Mouse (Mus musculus) heart, postnatal 0 days (tissue): ENCODE measurements around the gene Abi3.

Experiments
- CTCF ChIP-seq: IDR thresholded peaks from 2 replicates; pipeline ENCODE4 v1.5.1; 2016; ENCODE audit warnings: antibody characterized with exemption, control low read depth, low read depth
- EP300 ChIP-seq: IDR thresholded peaks from 2 replicates; pipeline ENCODE4 v1.6.1; 2016; ENCODE audit warnings: antibody characterized with exemption, low read depth

GRCm38 (mm10) chr11:95808448-95809011 is 33.7 kb downstream of the Abi3 start:
- TF ChIP-seq CTCF (no peak), EP300 (no peak)
